Mouse (Mus musculus) right cerebral cortex, postnatal 25 days (tissue): ENCODE measurements around the gene Ntrk3.

ENCODE experiments used
- DNase-seq: peaks from one replicate; pipeline ENCODE4 v3.0.0; 2022

The Ntrk3 gene

DNA sequence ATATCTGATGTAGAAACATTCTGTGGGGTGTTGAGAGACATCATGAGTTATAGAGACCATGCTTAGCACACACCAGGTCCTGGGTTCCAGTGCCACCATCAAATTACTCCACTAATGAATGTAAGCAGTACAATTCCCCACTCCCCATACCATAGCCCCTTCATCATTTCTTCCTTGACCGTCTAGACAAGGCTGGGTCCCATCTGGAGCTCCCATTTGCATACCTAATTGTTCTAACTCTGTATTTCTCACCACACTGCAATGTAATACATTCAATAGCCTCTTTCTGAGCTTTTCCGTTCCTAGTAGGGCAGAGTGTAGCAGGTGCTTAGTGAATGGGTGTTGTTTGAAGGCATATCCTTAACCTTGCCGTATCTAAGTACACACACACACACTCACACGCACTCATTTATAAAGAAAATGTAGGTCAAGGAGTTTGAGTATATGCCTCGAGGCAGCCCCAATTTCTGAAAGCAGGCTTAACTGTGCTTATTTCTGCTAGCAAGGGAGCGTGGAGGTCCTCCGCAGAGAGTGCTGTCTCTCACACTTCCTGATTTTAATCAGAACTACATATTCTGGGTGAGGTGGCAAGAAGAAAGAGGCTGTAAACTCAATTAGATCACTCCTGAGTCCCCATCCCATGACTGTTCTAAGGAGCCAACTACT lies 17.9 kb downstream of the Ntrk3 start:
- no peak for DNase-seq

DNA sequence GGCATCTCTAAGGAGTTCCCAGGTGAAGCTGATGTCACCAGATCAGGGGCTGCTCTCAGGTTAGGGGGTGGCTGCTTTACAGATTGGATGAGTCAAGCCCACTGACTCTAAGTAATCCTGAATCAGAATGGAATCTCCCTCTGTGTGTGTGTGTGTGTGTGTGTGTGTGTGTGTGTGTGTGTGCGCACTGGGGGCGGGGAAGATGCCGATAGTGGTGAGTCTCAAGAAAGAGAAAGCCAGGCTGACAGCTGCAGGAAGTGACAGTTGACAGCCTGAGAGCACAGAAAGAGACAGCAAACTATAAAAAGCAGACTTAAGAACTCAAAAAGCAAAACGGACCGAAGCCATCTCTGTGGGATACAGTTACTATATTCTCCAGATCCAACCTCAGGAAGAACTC lies 18.7 kb downstream of the Ntrk3 start:
- DNase-seq: no peak

DNA sequence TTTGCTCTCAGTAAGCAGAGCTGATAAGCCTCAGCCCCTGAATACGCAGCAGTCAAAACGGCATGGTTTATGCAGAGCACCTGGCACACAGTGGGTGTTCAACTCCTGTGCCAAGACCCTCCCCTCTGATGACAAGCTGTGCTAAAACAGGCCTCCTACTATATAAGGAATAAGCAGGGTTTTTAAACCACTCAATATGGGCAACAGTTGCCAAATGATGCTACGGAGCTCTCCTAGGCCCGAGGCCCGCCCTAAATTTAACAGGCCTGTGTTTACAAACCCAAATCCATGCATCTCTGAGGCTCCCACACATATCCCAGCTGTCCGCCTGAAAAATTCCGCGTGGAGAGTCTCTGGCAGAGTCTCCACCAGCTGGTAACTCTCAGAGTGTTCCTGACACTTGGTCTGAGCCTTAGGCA lies 19.6 kb downstream of the Ntrk3 start:
- peak; percentile 78 for DNase-seq

DNA sequence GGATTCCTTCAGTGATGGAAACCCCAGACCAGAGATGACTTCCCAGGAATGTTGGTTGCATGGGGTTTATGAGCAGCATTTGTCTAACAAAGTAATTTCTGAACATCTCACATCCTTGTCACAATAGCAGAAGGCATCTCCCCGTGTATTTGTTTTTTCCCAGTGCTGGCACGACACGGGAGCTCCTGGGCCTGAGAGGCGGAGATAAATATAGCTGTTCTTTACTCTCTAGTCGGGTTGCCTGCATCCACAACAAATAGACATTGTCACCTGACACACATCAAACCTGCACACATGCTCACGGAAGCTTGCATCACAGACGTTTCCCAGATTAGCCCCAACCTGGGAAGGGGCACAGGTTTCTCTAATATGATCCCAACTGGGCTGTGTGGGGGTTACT lies 30.1 kb downstream of the Ntrk3 start:
- no peak for DNase-seq

DNA sequence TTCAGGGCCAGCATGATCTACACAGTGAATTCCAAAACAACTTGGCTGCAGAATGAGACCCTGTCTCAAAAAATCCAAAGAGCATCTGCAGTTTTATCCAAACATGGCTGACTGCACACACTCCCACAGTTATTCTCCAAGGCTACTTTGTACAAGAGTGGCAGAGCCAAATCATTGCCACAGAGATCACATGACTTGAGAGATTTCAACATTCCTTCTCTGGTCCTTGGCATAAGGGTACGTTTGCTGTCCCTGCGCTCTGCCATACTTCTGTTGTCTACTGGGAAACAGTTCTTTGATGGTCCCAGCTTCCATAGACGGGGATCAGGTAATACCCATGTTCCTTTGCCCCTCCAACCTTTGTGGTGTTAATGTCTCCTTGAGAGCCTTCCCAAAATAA lies 30.7 kb downstream of the Ntrk3 start:
- DNase-seq: no peak

DNA sequence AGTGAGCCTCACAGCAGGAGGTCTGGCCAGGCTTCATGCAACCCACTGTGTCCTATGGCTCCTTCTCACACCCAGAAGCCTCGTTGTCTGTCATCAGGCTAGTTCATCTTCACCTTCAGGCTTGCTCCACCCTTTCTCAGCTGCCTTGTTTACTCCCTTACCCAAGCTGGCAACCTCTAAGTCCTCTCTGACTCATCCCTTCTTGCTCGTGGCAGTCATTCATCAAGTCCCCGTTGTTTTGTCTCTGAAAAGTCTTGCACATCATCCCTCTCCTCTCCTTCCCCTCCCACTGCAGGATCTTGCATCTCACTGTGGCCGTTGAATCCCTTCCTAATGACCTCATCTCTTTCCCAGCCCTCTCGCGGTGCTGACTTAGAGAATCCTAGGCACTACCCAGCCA lies 35.1 kb downstream of the Ntrk3 start:
- no peak for DNase-seq

DNA sequence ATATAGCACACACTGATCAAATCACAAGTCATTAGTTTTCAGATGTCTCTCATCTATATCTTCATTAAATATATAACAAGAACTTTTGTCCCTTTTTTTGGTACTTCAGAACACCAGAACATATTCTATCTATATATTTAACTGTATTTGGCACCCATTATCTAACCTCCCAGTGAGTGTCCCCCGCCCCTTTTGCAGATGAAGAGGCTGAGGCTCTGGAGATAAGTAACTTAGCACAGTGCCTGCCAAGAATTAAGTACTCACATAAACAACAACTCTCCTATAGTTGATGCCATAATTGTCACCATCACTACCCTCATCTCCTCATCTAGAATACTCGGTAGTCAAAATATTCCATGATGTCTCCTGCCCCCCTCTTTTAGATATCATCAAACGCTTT lies 42.6 kb downstream of the Ntrk3 start:
- DNase-seq: no peak

DNA sequence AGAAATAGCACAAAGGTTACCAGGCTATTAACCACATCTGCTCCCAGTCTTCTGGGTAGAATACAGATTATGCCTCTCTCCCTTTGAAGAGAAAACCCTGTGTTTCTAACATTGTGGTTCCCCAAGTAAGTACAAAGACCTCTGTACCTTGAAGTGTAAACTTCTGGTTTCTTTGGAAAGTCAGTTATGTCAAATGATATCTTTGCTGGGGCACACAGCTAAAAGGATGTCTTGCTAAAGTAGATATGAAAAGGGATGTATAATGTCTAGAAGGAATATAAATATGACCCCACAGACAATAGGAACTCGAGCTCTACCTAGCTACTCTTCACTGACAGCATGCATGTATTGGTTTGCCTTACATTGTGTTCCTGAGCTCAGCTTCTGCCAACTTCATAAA lies 44.7 kb downstream of the Ntrk3 start:
- DNase-seq: no peak

DNA sequence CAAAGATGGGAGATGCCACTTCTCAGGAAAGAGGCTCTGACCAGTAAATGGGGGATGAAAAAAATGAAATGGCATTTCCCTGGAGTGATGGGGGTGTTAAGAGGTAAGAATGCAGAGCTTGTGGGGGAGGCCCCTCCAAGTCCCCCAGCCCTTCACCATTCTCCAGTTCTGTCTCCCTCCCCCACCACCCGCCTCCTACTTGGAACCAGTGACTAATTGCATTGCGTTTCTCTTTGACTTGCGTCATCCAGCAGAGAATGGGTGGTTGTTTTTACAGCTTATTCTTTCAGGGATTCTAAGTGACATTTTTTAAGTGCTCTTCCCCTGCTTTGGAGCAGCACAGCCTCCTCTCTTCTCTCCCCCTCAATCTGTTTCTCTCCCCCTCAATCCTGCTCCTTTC lies 46.9 kb downstream of the Ntrk3 start:
- DNase-seq: peak; percentile 63

DNA sequence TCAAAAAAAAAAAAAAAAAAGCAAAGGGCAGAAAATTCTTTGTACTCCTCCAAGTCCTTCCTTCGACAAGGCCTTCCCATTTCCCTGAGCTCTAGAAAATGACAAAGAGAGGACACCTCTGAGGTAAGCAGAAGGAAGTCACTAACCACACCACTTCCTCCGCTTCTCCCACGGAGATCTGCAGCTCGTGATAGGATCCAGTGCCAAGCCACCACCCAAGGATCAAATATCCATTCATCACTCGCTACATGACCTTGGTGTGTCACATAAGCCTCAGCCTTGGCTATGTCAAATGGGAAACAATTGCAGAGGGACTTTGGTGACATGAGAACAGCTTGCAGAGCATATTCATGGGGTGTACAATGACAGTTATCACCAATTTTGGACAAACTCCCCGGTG lies 52.9 kb downstream of the Ntrk3 start:
- no peak for DNase-seq

DNA sequence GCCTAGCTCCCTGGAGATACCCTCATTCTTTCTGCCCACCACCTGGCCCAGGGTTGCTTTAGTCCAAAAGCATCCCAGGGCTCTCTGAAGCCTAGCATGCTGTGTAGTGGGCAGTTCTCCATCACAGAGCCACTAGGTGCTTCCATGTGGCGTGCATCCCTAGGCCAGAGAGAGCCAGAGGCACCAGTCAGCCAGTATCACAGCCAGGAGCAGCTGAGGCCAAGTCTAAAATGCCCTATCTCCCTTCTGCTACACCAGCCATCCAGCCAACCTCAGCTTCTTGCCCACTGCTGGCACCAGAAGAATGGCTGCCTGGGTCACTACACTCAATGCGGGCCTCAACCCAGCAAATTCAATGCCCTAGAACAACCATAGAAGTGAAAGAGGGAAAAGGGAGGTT lies 56.9 kb downstream of the Ntrk3 start:
- DNase-seq: no peak

DNA sequence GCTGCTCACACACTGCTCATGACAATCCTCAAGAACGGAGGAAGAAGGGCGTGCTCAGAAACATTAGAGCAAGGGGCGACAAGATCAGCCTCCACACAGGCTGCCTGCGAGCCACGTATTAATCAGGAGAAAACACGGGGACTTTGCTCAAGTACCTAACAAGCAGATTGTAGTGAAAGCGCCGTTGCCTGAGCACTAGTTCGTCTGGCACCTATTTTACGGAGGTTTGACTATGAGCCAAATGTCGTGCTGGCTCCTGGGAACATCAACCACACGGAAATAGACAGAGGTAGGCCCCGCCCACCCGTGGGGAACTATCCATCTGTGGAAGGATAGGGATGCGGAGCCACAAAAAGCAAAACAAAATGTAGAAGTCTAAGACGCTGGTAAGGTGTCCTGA lies 68.4 kb downstream of the Ntrk3 start:
- peak; percentile 31 for DNase-seq

DNA sequence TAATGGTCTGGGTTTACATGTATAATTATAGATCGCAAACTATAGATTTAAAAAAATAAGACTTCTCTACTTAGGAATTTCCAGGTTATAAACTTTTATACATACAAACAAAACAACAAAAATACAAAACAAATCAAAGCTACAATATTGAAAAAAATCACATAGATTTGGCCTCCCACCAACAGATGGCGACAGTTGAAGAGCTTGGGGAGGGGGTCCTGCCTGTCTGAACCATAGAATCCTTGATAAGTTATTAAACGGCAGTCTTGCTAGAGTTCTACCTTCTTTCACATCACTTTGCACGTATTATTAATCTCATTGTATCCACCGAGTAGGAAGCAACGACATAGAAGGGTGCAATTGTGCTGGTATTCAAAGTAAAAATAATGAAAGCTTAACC lies 68.9 kb downstream of the Ntrk3 start:
- DNase-seq: no peak

DNA sequence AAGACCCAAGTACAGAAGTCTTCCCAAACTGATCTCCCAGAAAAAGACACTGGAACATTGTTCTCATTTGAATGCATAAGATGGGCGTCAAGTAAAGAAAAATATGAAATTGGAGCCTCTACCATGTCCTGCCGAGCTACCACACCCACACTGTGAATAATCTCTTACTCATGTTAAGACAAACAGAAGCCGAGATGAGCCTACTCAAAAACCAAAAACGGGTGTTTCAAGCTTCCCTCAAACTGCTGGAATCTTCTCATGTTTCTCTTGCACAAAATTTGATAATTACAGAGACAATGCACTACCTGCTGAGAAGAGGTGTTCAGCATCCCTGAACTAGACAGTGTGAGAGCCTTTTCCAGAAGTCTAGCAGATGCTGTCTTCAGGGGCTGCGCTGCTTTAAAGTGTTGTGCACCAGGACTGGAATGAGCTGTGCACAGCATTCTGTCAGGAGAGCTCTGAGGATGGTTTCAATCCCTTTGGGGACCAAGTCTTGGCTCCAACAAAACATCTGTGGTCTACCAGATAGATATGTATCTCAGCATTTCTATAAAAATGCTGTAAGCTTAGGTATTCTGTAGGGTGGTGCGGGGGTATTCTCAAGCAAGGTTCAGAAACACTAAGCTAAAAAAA lies 69.7 kb downstream of the Ntrk3 start:
- peak; percentile 17 for DNase-seq

DNA sequence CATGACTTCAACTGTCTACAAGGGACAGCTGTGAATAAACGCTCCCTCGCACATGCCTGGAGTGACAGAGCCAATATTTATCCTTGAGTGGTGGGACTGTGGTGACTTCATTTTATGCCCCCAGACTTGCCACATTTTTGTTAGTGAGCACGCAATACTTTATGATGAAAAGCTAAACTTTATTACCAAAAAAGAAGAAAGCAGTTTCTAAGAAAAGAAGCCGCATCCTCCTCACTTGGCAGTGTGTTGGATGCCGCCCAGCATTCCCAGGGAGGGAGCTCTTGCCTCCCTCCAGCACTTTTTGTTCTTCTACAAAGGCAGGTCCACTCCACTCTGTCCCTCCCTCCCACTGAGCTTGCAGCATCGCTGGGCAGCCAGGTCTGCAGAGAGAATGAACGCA lies 77.0 kb downstream of the Ntrk3 start:
- DNase-seq: peak; percentile 72

DNA sequence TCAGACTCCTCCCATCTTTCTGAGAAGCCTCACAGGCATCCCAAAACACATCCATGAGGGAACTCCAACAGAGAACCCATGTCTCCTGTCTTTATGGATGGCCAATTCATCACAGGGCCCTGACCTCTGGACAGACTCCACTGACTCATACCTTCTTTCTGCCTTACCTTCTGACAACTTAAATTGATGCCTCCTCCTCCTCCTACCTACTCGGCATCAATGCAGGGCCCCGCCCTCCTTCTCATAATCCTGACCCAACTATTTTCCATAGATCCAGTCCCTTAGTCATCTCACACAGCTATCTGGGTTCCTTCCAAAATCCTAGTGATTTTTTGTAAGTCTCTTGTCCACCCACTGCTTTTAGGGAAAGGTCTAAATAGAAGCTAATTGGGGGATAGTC lies 78.0 kb downstream of the Ntrk3 start:
- no peak for DNase-seq

DNA sequence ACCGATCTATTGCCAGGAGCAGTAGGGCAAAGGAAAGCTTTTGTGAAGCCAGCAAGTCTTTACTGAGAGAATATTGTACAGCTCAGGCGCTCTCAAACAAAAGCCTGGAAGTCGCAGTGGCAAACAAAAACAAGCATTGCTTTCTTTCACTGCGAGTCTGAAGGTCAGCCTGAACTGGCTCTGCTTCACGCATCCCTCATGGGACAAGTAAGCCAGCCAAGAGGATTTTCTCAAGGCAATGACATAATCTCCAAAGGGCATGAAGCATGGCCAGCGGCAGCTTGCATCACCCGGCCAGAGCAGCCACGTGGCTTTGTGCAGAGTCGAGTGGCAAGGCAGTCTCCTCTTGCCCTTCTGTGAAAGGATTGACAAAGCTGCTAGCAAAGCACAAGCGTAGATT lies 79.8 kb downstream of the Ntrk3 start:
- no peak for DNase-seq

DNA sequence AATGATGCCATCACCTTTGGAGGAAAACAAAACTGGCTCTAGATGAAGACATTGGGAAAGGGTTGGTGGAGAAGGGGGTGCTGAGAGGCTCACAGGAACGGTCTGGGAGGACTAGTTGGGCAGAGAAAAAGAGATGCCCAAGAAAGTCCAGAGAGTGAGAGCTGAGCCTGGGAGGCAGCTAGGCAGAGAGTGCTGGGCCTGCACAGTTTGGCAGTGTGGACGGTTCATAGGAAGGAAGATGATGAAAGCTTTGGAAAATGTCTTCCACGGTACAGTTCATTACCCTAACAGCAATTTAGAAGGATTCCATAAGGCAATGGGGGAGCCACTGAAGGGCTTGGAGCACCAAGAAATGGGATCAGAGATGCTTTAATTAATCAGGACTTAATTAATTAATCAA lies 81.6 kb downstream of the Ntrk3 start:
- DNase-seq: no peak

DNA sequence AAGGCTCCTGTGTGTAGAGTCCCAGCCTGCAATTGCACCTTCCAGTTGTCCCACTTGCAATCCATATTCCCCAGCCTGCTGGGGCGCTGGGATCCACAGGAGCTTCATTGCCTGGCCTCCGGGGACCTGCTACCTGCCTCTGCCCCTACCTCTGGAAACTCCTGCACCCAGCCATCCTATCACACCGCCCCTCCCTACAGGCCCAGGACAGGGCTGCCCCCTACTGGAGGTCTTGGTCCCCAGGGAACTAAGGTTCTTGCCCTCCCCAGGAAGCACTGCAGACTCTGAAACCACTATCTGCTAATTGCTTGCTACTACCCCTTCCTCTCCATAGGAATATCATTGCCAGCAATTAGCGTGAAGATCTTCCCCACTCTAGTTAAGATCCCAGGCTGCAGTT lies 84.1 kb downstream of the Ntrk3 start:
- DNase-seq: no peak

DNA sequence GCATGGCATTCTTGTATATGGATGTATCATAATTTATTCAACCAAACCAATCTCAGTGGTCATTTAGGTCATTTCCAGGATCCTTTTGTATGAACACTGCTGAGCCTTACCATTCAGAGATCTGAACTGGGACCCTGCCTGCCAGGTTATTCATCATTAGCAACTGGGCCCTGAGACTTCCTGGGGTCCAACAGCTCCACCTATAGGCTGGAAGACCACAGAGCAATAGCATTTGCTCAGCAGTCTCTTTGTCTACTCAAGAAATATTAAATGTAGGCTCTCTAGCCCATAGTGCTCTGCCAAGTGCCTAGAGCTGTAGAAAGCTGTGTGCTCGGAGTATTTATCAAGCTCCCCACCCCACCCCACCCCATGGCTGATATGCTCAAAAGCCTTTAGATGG lies 85.5 kb downstream of the Ntrk3 start:
- no peak for DNase-seq

DNA sequence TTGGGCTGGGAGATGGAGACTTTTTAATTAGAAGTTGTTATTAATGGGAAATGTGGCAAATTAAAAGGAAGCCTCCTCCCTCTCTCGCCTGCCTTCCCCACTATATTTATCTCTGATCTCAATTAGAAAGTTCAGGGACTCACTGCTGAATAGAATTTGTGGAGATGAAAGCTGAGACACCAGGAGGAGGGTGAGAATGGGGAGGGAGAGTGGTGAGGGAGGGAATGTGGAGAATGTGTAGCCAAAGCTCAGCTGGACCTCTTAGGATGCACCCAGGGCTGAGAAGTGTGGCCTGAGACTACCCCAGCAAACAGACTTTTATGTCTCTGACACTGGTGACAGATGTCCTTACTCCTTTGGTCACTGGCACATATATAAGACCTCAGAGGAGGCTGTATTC lies 86.3 kb downstream of the Ntrk3 start:
- no peak for DNase-seq

DNA sequence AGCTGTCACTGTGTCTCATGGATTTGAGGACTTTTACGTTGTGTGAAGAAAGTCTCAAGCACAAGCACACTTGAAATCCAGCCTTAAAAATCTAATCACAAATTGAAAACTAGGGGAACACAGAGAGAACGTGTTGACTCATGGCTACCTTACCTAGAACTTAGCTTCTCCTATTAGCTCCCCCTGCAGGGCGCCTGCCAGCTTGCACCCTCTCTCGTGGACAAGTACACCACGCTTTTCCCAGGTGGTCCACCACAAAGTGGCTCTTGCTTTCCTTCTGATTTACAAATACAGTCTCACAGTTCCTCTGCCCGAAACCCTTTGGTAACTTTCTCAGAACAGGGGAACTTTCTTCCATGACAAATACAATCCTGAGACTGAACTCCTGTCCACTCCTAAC lies 94.1 kb downstream of the Ntrk3 start:
- DNase-seq: no peak

DNA sequence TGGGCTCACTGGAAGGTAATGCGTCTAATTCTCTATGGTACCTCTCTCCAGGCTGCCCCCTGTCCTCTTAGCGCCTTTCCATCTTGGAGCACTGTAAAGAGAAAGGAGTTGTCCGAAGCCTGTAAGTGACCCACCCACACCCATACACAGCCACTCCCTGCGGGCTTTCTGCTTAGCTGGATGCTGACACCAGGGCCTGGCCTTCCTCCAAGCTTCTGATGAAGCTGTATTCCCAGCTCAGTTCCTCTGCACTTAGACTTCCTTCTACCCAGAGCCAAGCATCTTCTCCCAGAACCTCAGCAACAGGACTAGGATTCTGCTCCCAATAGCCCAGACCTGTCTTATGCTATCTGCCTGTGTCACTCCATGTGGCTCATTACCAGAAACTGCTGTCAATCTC lies 114.1 kb downstream of the Ntrk3 start:
- DNase-seq: no peak

DNA sequence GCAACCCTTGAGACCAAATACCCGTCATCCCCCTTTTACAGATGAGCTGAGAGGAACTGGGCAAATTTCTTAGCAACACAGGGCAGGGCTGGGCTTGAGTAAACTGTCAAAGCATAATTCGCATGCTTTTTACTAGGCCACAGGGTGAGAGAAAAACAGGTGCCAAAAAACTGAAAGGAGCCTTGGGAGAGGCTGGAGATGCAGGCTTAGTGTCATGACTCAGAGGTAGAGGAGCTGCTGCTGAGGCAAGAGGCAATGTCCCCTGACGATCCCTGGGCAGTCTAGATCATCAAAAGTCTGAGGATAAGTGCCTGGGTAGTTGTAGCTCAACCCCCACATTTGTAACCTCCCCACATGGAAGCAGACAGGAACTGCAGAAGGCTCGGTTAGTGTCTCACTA lies 116.7 kb downstream of the Ntrk3 start:
- no peak for DNase-seq
